Mouse (Mus musculus): ENCODE results near the gene Trem2.

- TF ChIP-seq POLR2AphosphoS2 (IDR thresholded peaks at IDR 0.05; ENCODE audit: insufficient read length, low read depth) (no peak), POLR2A (IDR thresholded peaks at IDR 0.05; ENCODE audit: insufficient read length, low read depth) (no peak), MAX (IDR thresholded peaks at IDR 0.05; ENCODE audit: low read depth) (no peak), USF1 (IDR thresholded peaks at IDR 0.05; ENCODE audit: low read depth) (no peak), TCF12 (IDR thresholded peaks at IDR 0.05; ENCODE audit: insufficient read depth, poor library complexity, severe bottlenecking) (no peak), TCF3 (IDR thresholded peaks at IDR 0.05; ENCODE audit: insufficient read length, low read depth) (no peak), MYOG (IDR thresholded peaks at IDR 0.05; ENCODE audit: control insufficient read depth in 1 of 3, insufficient read depth in 1 of 3, insufficient read length in 2 of 3, low read depth in 2 of 3) (no peak), E2F4 (IDR thresholded peaks at IDR 0.05; ENCODE audit: insufficient read depth) (no peak), MYOD1 (IDR thresholded peaks at IDR 0.05; ENCODE audit: control insufficient read depth in 1 of 3, insufficient read length in 2 of 3, low read depth in 2 of 3) (no peak)
These were observed 25.4 kb downstream of the Trem2 start for GRCm38 (mm10) chr17:48371621-48372020.

All from myocyte (in vitro differentiated cells).